Mouse (Mus musculus) forebrain, embryonic 11.5 days (tissue): Measurements from ENCODE around the gene Bst2. TPM values are rescaled to one million over a fixed set of nuclear protein-coding genes. Genes with fewer than 3 reads are reported as not detected.

Source experiments
- ATAC-seq: fragments of 200-750 bp; cut with Nextera tagmentation; replicated peaks from 2 replicates; pipeline ENCODE4 v1.8.0; 2017; ENCODE audit warnings: moderate TSS enrichment; ENCODE audit not compliant: low FRiP score
- DNase-seq: peaks from one replicate; pipeline ENCODE4 v3.0.0-alpha.2; 2017; ENCODE audit warnings: low spot score
- H3K27ac ChIP-seq: fragments of 300-500 bp; sonication (generic); 2 replicates; pipeline ENCODE4 v1.5.1; 2014; ENCODE audit warnings: low read depth, low read length
- H3K27me3 ChIP-seq: fragments of 300-500 bp; sonication (generic); 2 replicates; pipeline ENCODE4 v1.6.1; 2014; ENCODE audit warnings: mild to moderate bottlenecking, low read length, mixed read lengths; ENCODE audit not compliant: control insufficient read depth, insufficient read depth
- H3K36me3 ChIP-seq: fragments of 300-500 bp; sonication (generic); 2 replicates; pipeline ENCODE4 v1.6.1; 2014; ENCODE audit warnings: mild to moderate bottlenecking, low read length, moderate library complexity, mixed read lengths; ENCODE audit not compliant: control insufficient read depth, insufficient read depth
- H3K4me1 ChIP-seq: fragments of 300-500 bp; sonication (generic); replicated peaks from 2 replicates; pipeline ENCODE4 v1.6.1; 2014; ENCODE audit warnings: low read length, mixed read lengths; ENCODE audit not compliant: control insufficient read depth, insufficient read depth
- H3K4me2 ChIP-seq: fragments of 300-500 bp; sonication (generic); 2 replicates; pipeline ENCODE4 v1.6.1; 2014; ENCODE audit warnings: low read depth, mild to moderate bottlenecking, low read length, moderate library complexity, mixed read lengths; ENCODE audit not compliant: severe bottlenecking
- H3K4me3 ChIP-seq: fragments of 300-500 bp; sonication (generic); 2 replicates; pipeline ENCODE4 v1.5.1; 2014; ENCODE audit warnings: low read depth, low read length
- H3K9ac ChIP-seq: fragments of 300-500 bp; sonication (generic); 2 replicates; pipeline ENCODE4 v1.6.1; 2014; ENCODE audit warnings: low read length
- H3K9me3 ChIP-seq: fragments of 300-500 bp; sonication (generic); 2 replicates; pipeline ENCODE4 v1.6.1; 2016; ENCODE audit warnings: low read length, mixed read lengths; ENCODE audit not compliant: control insufficient read depth
- WGBS: fragments of 180-500 bp; shearing (Covaris S2); extraction: QIAGEN DNeasy Blood & Tissue Kit; methylation state at CpG from one replicate; pipeline ENCODE4 v1.1.7; 2014; 5-methylcytosine and 5-hydroxymethylcytosine counted together
- polyA plus RNA-seq: library from polyadenylated mRNA; unstranded; fragments of >200 nt; fragmentation: Nextera tagmentation; extraction: Ambion mirVana; gene quantifications from 2 replicates; pipeline ENCODE4 v1.2.1, GENCODE M21; 2014

The Bst2 gene
- polyA plus RNA-seq, 1 experiment from 2014 or later: 3.1 TPM

GRCm38 (mm10) chr8:71554644-71555043, 17.4 kb upstream of the Bst2 start:
- Histone ChIP-seq H3K4me3 (no peak overlapping the region), H3K36me3 (no peaks in the 10 kb centered on the region), H3K9ac (no peak overlapping the region), H3K4me2 (no peak overlapping the region), H3K4me1 (0 out of 2 replicates have a peak, but pooled peaks cover 7% of the 10 kb centered on the region), H3K27me3 (peaks cover 31% of the 10 kb centered on the region), H3K9me3 (no peaks in the 10 kb centered on the region), H3K27ac (no peak overlapping the region)
- DNase-seq (no peak), ATAC-seq (no peak)
- WGBS: 90% methylated on average over 2 of the region's 2 CpGs

- H3K27me3 ChIP-seq: peaks cover 24% of the 10 kb centered on the region
- no peak overlapping the region for H3K27ac ChIP-seq
- no peak for ATAC-seq
- no peaks in the 10 kb centered on the region for H3K9me3 ChIP-seq
- 74% methylated on average over 6 of the region's 6 CpGs for WGBS
- DNase-seq: no peak
- no peak overlapping the region for H3K9ac ChIP-seq
- H3K4me1 ChIP-seq: 0 out of 2 replicates have a peak, but pooled peaks cover 6% of the 10 kb centered on the region
- H3K4me3 ChIP-seq: no peak overlapping the region
- no peak overlapping the region for H3K4me2 ChIP-seq
- H3K36me3 ChIP-seq: no peaks in the 10 kb centered on the region
Measured at GRCm38 (mm10) chr8:71554001-71554400, 16.7 kb upstream of the Bst2 start.

- no peaks in the 10 kb centered on the region for H3K4me1 ChIP-seq
- DNase-seq: no peak
Measured at GRCm38 (mm10) chr8:71552770-71553169, 15.5 kb upstream of the Bst2 start.

GRCm38 (mm10) chr8:71550754-71551153, 13.5 kb upstream of the Bst2 start:
- H3K4me1 ChIP-seq: no peaks in the 10 kb centered on the region
- H3K27me3 ChIP-seq: no peaks in the 10 kb centered on the region
- no peaks in the 10 kb centered on the region; the same call in 1 of the 2 replicates for H3K36me3 ChIP-seq
- no peak for DNase-seq
- ATAC-seq: no peak
- WGBS: 79% methylated on average over 7 of the region's 7 CpGs
- H3K4me2 ChIP-seq: no peak overlapping the region
- H3K9me3 ChIP-seq: no peaks in the 10 kb centered on the region
- no peak overlapping the region for H3K4me3 ChIP-seq
- H3K9ac ChIP-seq: no peak overlapping the region
- H3K27ac ChIP-seq: no peak overlapping the region

More at GRCm38 (mm10) chr8:71552770-71553169, 15.5 kb upstream of the Bst2 start:
- Histone ChIP-seq H3K27ac (no peak overlapping the region), H3K36me3 (no peaks in the 10 kb centered on the region; the same call in 1 of the 2 replicates), H3K27me3 (peaks cover 12% of the 10 kb centered on the region), H3K4me3 (no peak overlapping the region), H3K4me2 (no peak overlapping the region), H3K9me3 (no peaks in the 10 kb centered on the region), H3K9ac (no peak overlapping the region)
- 79% methylated on average over 6 of the region's 6 CpGs for WGBS
- no peak for ATAC-seq

- no peaks in the 10 kb centered on the region for H3K9me3 ChIP-seq
- H3K4me2 ChIP-seq: no peak overlapping the region
- H3K9ac ChIP-seq: no peak overlapping the region
- peaks cover 2% of the 10 kb centered on the region; the same call in 1 of the 2 replicates for H3K36me3 ChIP-seq
- H3K27ac ChIP-seq: no peak overlapping the region
- peaks cover 2% of the 10 kb centered on the region; the same call in 1 of the 2 replicates for H3K4me1 ChIP-seq
- ATAC-seq: no peak
- DNase-seq: no peak
- no peak overlapping the region for H3K4me3 ChIP-seq
- 93% methylated on average over 7 of the region's 7 CpGs for WGBS
- no peaks in the 10 kb centered on the region for H3K27me3 ChIP-seq
Measured at GRCm38 (mm10) chr8:71547590-71547989, 10.3 kb upstream of the Bst2 start.

GRCm38 (mm10) chr8:71545053-71545452, 7.8 kb upstream of the Bst2 start:
- Histone ChIP-seq H3K27ac (no peak overlapping the region), H3K4me2 (no peak overlapping the region), H3K4me1 (peaks cover 2% of the 10 kb centered on the region; the same call in 1 of the 2 replicates), H3K9ac (no peak overlapping the region), H3K4me3 (no peak overlapping the region), H3K27me3 (no peaks in the 10 kb centered on the region), H3K9me3 (no peaks in the 10 kb centered on the region), H3K36me3 (peaks cover 2% of the 10 kb centered on the region; the same call in 1 of the 2 replicates)
- ATAC-seq (no peak), DNase-seq (no peak)
- 93% methylated on average over 11 of the region's 11 CpGs for WGBS

- Histone ChIP-seq H3K27ac (no peak overlapping the region), H3K27me3 (no peaks in the 10 kb centered on the region), H3K4me3 (peak overlapping the region; percentile 80; the same call in 1 of the 2 replicates), H3K4me2 (peak overlapping the region; percentile 89), H3K4me1 (peaks cover 2% of the 10 kb centered on the region; the same call in 1 of the 2 replicates), H3K36me3 (peaks cover 2% of the 10 kb centered on the region; the same call in 1 of the 2 replicates), H3K9ac (peak overlapping the region; percentile 77; the same call in 1 of the 2 replicates), H3K9me3 (no peaks in the 10 kb centered on the region)
- no peak for DNase-seq
- ATAC-seq: no peak
- 84% methylated on average over 9 of the region's 9 CpGs for WGBS
Measured at GRCm38 (mm10) chr8:71543755-71544154, 6.5 kb upstream of the Bst2 start.

- Histone ChIP-seq H3K4me2 (peak within 1 kb of the TSS; percentile 89), H3K36me3 (peaks cover 2% of the 10 kb centered on the region; the same call in 1 of the 2 replicates), H3K27ac (no peak within 1 kb of the TSS), H3K4me1 (peaks cover 2% of the 10 kb centered on the region; the same call in 1 of the 2 replicates), H3K4me3 (peak within 1 kb of the TSS; percentile 80), H3K9ac (peak within 1 kb of the TSS; percentile 77), H3K27me3 (no peaks in the 10 kb centered on the region), H3K9me3 (no peaks in the 10 kb centered on the region)
- peak; percentile 95 for ATAC-seq
- DNase-seq: peak; percentile 96
- WGBS: under 1% methylated on average over 53 of the region's 55 CpGs
Measured at GRCm38 (mm10) chr8:71542632-71543343, 5.5 kb upstream of the Bst2 start, which contains the start of gene Mvb12a. Gene Mvb12a, plus strand, starts transcription at chr8:71542922.
